Mouse (Mus musculus): ENCODE results near the gene Spry1. TPM values are rescaled to one million over a fixed set of nuclear protein-coding genes. Genes with fewer than 3 reads are reported as not detected.

Spry1 gene
- 266 TPM for polyA plus RNA-seq (2017; shearing (Covaris generic))

DNA sequence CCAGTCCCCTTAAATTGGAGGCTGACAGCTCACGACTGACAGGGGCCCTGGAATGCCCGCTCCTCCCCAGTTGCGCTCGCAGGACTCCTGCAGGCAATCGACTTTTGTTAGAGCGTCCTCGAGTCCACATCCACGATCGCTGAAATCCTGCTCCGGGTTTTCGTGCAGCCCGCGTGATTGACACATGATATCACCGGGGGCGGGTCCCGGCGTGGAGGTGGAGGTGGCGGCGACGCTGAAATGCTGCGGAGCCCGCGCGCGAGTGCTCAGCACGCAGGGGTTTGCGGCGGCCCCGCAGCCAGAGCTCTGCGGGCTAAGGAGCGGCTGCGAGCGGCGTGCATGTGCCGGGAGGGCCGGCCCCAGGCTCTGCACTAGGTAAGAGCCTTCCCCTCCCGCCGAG is at the start of gene Spry1:
TSS of gene Spry1 (plus strand) at position 258 of the 400 bp plus-strand sequence.

Other genes starting within 250 kb of the Spry1 start
- 42.9 TPM for gene Spata5, start 220.1 kb upstream of the Spry1 start, polyA plus RNA-seq (2017; shearing (Covaris generic))
- 18.7 TPM for gene Nudt6, start 219.7 kb upstream of the Spry1 start, polyA plus RNA-seq (2017; shearing (Covaris generic))
- gene Gm5148, start 84.5 kb downstream of the Spry1 start, polyA plus RNA-seq (2017; shearing (Covaris generic)): 1.5 TPM